Mouse (Mus musculus) liver, adult (tissue): ENCODE data around the gene Gpsm1.

Source experiments
- GATA4 ChIP-seq: IDR thresholded peaks from 2 replicates; pipeline ENCODE4 v1.6.1; 2014; ENCODE audit warnings: mild to moderate bottlenecking, low read length; ENCODE audit not compliant: insufficient replicate concordance

Gene Gpsm1

DNA sequence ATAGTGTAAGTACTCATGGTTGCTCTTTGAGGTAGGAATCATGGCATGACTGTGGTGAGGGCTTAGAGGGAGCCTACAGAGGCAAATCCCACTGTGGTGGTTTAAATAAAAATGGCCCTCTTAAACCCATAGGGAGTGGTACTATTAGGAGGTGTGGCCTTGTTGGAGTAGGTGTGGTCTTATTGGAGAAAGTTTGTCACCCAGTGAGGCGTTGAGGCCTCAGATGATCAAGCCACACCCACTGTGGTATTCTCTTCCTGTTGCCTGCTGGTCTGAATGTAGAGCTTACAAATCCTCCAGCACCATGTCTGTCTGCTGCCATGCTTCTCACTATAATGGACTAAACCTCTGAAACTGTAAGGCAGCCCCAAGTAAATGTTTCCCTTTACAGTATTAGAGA lies 10.6 kb upstream of the Gpsm1 start:
- TF ChIP-seq GATA4, result no peak

DNA sequence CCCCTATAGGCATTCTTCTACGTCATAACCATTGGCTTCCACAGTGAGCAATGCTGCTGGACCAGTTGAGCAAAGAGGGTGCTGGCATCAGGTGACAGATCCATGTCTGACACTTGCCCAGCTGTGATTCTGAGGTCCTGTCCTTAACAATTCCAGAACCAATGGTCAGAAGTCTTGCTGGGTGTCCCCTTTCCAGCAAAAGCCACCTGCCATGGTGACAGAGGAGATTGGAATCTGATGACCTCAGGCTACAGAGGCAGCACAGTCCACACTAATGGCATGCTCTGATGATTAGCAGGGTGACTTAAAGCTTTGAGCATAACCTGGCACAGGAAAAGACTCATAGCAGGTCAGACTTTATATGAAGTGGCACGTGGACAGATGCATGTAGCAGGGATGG lies 9.8 kb upstream of the Gpsm1 start:
- no peak for TF ChIP-seq GATA4

DNA sequence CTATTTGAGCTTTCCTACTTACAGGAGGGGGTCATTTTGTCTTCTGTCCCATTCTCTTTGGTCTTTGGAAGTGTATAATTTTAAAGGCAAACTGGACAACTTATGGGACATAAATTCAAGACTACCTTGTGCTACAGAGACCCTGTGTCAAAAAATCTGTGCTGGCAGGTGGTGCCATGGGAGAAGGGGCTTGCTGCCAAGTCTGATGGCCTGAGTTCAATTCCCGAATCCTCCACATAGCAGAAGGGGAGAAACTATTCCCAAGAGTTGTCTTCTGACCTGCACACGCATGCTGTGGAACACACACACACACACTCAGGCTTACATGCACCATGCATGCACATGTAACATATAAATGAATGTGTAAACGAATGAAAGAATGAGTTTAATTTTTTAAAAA lies 8.6 kb upstream of the Gpsm1 start:
- no peak for TF ChIP-seq GATA4

DNA sequence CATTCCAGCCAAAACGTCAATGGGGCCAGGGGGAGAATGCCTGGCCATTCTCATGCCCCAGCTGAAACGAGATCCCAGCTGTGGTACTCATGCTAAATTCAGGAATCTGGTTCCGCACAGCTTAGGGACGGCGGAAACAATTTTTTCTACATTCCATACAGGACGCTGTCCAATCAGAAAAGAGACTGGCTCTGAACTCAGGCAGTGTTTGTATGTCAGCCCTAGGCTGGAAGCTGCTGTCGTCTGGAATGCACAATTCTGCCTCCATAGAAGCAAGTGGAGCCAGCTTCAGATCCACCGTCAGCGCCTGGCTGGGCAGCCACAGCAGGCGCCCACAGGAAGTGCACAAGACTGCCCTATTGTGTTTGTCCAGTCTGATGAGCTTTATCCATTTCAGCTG lies 5.6 kb upstream of the Gpsm1 start:
- no peak for TF ChIP-seq GATA4

DNA sequence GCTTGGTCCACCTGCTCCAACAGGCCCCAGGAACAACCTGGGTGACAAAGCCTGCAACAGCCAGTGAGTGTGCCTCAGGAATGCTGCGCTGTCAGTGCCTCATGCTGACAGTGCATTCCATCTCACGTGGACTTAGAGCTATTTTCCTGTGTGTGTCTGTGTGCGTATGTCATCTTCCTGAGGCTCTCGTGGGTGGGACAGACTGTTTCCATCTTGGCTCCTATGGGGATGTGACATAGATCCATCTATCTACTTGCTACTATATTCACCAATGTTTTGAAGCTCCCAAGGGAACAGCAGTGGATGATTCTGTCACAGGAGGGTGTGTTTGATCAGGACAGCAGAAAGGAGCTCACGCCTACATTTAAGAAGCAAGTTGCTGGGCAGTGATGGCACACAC lies 3.4 kb upstream of the Gpsm1 start:
- TF ChIP-seq GATA4, result no peak

DNA sequence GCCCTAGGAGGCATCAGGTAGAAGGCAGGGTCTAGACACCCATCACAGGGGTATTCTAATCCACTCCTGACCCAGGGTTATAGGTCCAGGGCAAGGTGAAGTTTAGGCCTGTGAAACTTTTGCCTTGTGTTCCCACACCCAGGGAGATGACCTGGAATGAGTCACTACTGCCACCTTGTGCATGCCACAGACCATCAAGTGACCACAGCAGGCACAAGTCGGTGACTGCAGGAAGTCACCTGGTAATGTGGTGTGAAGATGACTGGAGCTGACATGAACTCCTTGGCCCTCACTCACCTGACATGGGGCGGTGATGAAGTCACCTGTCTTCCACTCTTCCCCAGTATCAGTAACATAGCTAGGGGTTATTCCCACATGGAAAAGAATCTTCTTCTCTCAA lies 2.5 kb upstream of the Gpsm1 start:
- no peak for TF ChIP-seq GATA4

DNA sequence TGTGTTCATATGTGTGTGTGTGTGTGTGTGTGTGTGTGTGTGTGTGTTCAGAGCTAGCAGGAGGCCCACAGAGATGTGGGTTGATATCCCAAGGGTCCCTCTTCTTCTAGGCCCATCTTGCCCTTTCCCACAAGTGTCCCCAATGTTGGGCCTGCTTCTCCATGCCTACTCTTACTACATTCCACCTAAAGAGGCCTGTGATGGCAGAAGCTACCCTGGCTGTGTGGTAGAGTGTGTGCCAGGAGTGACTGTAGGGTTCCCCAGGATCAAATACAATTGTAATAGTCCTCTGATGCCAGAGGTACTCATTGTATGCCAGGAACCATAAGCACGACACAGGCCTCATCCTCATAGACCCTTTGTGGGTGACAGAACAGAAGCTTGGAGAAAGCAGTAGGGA lies 1.9 kb upstream of the Gpsm1 start:
- no peak for TF ChIP-seq GATA4

DNA sequence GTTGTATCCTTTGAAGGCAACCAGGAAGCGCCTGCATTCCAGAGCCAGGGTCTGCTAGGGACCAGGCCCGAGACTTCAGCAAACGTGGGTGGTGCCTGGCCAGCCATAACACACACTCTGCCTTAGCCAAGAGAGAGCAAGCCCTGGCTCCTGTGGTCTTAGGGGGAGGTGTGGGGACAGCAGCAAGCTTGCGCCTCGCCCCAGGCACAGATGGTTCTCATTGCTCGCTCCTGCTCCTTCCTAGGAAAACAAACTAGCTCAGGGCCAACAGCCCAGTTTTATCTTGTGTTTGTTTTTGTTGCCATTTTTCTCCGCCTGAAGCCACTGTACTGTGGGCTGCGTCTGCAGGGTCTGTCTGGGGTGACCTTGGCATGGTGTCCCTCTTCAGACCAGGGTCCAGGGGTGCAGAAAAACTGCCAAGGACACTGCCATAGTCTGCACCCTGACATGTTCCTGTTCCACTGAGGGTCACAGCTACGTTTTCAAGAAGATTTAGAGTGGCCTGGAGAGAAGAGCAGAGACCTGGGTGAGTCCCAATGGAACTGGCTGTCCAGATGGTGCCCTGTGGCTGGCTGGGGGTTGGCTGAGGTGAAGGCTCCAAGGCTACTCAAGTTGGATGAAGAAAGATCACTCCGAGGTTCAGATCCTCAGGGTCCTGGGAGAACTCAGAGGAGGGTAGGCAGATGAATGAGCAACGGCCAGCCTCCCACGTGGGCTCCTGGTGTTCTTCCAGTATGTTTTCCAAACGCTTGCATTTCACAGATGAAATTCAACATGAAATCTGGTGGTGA lies 839 bp upstream of the Gpsm1 start:
- no peak for TF ChIP-seq GATA4

DNA sequence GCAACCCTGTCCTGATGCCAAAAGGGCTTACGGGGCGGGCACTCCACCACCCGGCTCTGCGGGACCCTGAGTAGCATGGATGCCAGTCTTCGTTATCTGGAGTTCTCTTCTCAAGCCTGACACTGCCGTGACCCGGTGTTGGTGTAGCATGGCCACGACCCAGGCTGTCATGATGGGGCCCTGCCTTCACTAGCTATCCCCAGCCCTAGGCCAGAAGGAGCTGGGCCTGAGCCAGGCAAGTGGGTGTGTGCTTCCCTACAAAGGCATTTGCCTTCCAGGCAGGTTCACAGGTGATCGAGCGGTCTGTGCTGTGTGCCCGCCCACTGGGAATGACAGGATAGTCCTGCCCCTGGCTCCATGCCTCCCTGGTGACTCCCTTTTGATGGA lies 603 bp downstream of the Gpsm1 start:
- no peak for TF ChIP-seq GATA4

DNA sequence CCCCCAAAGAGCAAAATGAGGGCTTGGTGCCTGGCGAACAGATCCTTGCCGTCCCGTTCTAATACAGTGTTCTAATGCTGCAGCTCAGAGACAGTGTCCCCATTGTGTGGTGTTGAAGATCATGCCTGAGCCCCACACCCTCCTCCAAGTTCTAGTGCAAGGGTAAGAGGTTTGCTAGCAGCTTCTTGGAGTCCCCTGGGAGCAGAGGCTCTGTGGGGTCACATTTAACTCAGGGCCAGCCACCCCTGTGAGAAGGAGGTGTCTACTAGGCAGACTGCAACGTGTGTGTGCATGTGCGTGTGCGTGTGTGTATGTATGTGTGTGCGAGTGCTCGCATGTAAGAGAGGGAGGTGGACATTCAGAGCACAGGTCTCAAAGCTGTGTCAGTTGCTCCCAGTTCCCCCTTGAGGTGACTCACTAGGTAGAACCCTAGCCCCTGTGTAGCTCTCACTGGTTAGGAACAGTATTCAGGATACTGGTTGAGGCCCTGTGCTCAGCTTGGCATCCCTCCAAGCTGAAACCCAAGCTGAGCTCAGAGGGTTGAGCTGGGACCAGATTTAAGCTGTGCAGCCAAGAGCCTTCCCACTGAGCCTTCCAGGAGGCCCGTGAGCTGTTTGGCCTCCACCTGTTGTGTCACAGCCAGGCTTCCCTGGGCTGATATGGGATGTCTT lies 1.4 kb downstream of the Gpsm1 start:
- no peak for TF ChIP-seq GATA4

DNA sequence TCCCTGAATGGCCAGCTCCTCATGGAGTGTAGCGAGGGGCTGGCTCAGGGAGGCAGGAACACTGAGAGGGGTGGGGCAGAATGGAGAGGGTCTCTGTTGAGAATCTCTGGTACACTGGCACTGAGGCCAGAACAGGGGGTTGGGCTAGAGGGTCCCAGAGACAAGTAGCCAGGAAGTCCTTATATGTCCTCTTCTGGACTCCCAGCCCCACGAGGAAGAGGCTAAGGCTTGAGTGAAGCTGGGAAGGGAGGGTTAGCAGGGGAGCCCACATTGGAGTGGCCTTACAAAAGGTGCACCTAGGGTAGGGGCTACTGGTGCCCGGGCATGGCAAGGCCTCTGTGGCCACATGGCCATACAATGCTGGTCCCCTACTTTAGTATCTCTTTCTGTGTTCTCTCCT lies 2.1 kb downstream of the Gpsm1 start:
- TF ChIP-seq GATA4, result no peak

DNA sequence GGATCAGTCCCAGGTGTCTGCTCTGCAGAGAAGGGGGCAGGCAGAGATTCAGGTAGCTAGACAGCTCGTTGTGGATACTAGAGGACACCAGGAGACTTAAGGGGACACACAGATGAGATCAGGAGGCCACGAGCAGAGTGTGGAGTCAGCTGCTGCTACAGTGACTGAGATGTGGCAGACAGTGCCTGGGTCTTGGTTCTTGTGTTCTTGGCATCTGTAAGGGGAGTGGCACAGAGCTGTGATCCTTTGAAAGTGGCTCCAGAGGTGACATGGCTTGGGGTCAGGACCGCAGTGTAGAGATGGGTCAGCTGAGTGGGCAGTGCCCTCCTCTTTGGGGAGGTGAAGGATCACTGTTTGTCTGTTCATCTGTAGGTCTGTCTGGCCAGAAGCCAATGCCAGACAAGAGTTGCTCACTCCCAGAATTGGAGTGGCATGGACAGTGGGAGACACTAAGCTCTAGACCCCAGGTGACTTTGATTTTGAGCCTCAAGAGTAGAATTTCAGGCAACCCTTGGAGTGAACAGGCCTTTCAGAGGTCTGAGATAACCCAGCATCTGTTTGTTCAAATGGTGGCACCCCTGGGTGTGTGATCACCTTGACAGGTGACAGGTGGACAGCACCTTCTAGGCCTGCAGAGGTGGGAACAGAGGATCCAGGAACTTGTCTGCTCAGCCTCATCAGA lies 2.8 kb downstream of the Gpsm1 start:
- TF ChIP-seq GATA4, result no peak

DNA sequence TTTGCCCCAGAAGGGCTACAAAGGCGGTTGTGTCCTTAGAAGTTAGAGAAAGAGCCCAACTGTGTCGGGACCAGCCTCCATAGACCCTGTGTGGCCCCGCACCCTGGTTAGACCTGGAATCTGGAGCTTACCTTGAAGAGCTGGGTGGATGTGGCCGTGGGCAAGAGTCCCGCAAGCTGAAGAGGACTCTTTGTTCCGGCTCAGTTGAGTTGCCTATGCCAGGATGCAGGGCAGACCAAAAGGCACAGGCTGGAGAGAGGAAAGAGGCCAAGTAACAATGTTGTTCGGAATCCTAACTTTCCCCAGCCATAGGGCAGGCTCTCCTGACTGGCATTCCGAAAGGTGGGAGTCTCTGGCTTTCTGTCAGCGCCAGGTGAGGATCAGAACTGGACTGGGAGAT lies 3.8 kb downstream of the Gpsm1 start:
- no peak for TF ChIP-seq GATA4

DNA sequence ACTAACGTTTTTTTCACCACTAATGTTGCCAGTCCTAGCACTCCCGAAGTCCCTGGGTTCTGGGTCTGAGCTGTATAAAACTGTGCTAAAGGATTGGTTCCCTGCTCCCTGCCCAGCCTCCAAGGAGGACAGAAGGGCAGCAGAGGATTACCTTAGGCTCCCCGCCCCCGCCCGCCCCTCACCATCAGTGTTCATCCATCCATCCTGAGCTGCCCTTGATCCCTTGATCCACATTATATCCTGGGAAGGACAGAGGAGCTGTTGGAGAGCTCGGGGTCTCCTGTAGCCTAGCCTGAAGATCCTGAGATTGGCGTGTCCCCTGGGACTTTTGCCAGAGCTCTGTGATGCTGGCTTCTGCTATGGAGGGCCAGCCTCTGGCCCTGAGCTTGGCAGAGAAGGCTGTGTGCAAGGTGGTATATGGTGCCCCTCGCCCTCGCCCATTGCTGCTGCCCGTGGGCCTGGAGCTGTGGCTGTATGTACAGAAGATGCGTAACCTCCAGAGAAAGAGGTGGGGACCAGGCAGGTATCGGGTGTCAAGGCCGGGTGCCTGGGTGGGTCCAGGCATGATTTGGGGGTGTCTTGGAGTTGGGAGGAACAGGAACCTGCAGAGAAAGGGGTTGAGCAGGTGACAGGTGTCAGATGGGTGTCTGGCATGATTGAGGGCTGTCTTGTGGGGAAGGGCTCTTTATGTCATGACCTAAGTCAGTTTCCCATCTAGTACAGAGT lies 4.4 kb downstream of the Gpsm1 start:
- TF ChIP-seq GATA4, result no peak
